Mouse (Mus musculus) left cerebral cortex, postnatal 14 days (tissue): Measurements from ENCODE around the gene Iglon5. TPM values are rescaled to one million over a fixed set of nuclear protein-coding genes. Genes with fewer than 3 reads are reported as not detected.

Source experiments
- DNase-seq, 2 experiments: peaks; one replicate each; pipeline ENCODE4 v3.0.0; 2021 to 2022; ENCODE audit warnings: low spot score in 2 of 2, mixed read lengths in 1 of 2
- intact Hi-C: fragments of 180-260 bp; cut with DNase I; formaldehyde crosslinking; loops from one replicate; pipeline ENCODE4 v1.15.1; 2025
- microRNA-seq, 2 experiments: library from miRNA; unstranded; fragments of <30 nt; microRNA quantifications; one replicate each; pipeline ENCODE4 v1.2.0; 2022
- total RNA-seq, 2 experiments: library from RNA; stranded (reverse); gene quantifications; 2 replicates each; pipeline ENCODE4 v1.2.3; 2021

Gene Iglon5
- total RNA-seq, 2 experiments from 2014 or later, result 42.7 to 46.3 TPM

GRCm38 (mm10) chr7:43438611-43439010, 51.3 kb downstream of the Iglon5 start:
- intact Hi-C loops, result no loop called here
- DNase-seq, result no peak

- no peak for DNase-seq
- intact Hi-C loops, result no loop called here
These were observed 53.3 kb downstream of the Iglon5 start, which contains the start of gene Nkg7 for GRCm38 (mm10) chr7:43436341-43437255. Gene Nkg7, plus strand, starts transcription at chr7:43437073.

GRCm38 (mm10) chr7:43434676-43435075, 55.2 kb downstream of the Iglon5 start:
- no peak for DNase-seq
- intact Hi-C loops, result no loop called here

GRCm38 (mm10) chr7:43432891-43433290, 57.0 kb downstream of the Iglon5 start:
- no peak for DNase-seq
- intact Hi-C loops, result no loop called here

- DNase-seq, result no peak
- intact Hi-C loops, result no loop called here
These were observed 60.4 kb downstream of the Iglon5 start for GRCm38 (mm10) chr7:43429500-43429899.

- DNase-seq, result no peak
- intact Hi-C loops, result no loop called here
These were observed 62.5 kb downstream of the Iglon5 start, which contains the start of gene Lim2 for GRCm38 (mm10) chr7:43427406-43427805. Gene Lim2, plus strand, starts transcription at chr7:43427670.

- intact Hi-C loops, result loop anchor here (5.0 kb wide), 1 partner anchor 43 kb away; no protein-coding TSS in a partner anchor
- no peak for DNase-seq
These were observed 65.8 kb downstream of the Iglon5 start for GRCm38 (mm10) chr7:43423991-43424625.

- peak; percentile 79 to 87 for DNase-seq
- intact Hi-C loops, result loop anchor here (5.0 kb wide), 1 partner anchor 44 kb away; no protein-coding TSS in a partner anchor
These were observed 66.8 kb downstream of the Iglon5 start for GRCm38 (mm10) chr7:43422995-43423617.

Small RNA genes within 50 kb of the gene (microRNA-seq; reads per million reads assigned to microRNA genes)
- 0.26 to 1.7 reads per million in 2 experiments for gene Mir7051

Other genes starting within 250 kb of the Iglon5 start
- 10 to 100 TPM; 18.9 to 20.6 TPM for gene Zfp715, start 176.8 kb downstream of the Iglon5 start, total RNA-seq
- under 1 TPM; 0.44 to 0.59 TPM for gene Siglecf, start 138.7 kb downstream of the Iglon5 start, total RNA-seq
- under 1 TPM in 1 of 2 experiments, not detected in 1; 0.42 TPM for gene Siglecg, start 81.9 kb downstream of the Iglon5 start, total RNA-seq
- gene Lim2, start 62.4 kb downstream of the Iglon5 start, total RNA-seq, result not detected
- gene Nkg7, start 53.0 kb downstream of the Iglon5 start, total RNA-seq, result not detected
- not detected for gene Cldnd2, start 49.3 kb downstream of the Iglon5 start, total RNA-seq
- 10 to 100 TPM; 51.9 to 52.6 TPM for gene Etfb, start 46.0 kb downstream of the Iglon5 start, total RNA-seq
- 1 to 10 TPM in 1 of 2 experiments, under 1 TPM in 1; 0.86 to 2.0 TPM for gene Gm45233, start 45.9 kb downstream of the Iglon5 start, total RNA-seq
- gene Vsig10l, start 26.9 kb downstream of the Iglon5 start, total RNA-seq, result 1 to 10 TPM; 3.3 to 4.6 TPM
- gene 4931406B18Rik, start 15.9 kb upstream of the Iglon5 start, total RNA-seq, result not detected
- gene Cd33, start 54.4 kb upstream of the Iglon5 start, total RNA-seq, result 1 to 10 TPM; 5.7 to 6.1 TPM
- gene Zfp658, start 72.2 kb upstream of the Iglon5 start, total RNA-seq, result 1 to 10 TPM; 4.9 TPM
- gene Zfp719, start 89.5 kb upstream of the Iglon5 start, total RNA-seq, result 10 to 100 TPM; 17.6 to 21.3 TPM
- under 1 TPM; 0.17 to 0.20 TPM for gene Zfp819, start 117.1 kb upstream of the Iglon5 start, total RNA-seq
- gene Ceacam18, start 144.6 kb upstream of the Iglon5 start, total RNA-seq, result under 1 TPM in 1 of 2 experiments, not detected in 1; 0.18 TPM
- gene Siglece, start 170.1 kb upstream of the Iglon5 start, total RNA-seq, result 1 to 10 TPM; 1.2 to 1.5 TPM
- gene Ctu1, start 181.9 kb upstream of the Iglon5 start, total RNA-seq, result 1 to 10 TPM; 8.2 to 8.9 TPM
- gene Klk14, start 200.3 kb upstream of the Iglon5 start, total RNA-seq, result not detected
- not detected for gene Klk13, start 222.5 kb upstream of the Iglon5 start, total RNA-seq